Mouse (Mus musculus) kidney, embryonic 14.5 days (tissue): ENCODE measurements around the gene Csn1s1. TPM values are rescaled to one million over a fixed set of nuclear protein-coding genes. Genes with fewer than 3 reads are reported as not detected.

Source experiments
- ATAC-seq: fragments of 200-750 bp; cut with Nextera tagmentation; 2 replicates; pipeline ENCODE4 v1.8.0; 2017; ENCODE audit warnings: moderate number of reproducible peaks, mild to moderate bottlenecking, moderate TSS enrichment, moderate library complexity; ENCODE audit not compliant: low FRiP score, low TSS enrichment
- H3K27ac ChIP-seq: fragments of 300-500 bp; sonication (generic); 2 replicates; pipeline ENCODE4 v1.5.1; 2014; ENCODE audit warnings: low read depth, mild to moderate bottlenecking, low read length, moderate library complexity, mixed read lengths
- H3K27me3 ChIP-seq: fragments of 300-500 bp; sonication (generic); 2 replicates; pipeline ENCODE4 v1.6.1; 2014; ENCODE audit warnings: mild to moderate bottlenecking, low read length; ENCODE audit not compliant: control insufficient read depth, insufficient read depth
- H3K36me3 ChIP-seq: fragments of 300-500 bp; sonication (generic); 2 replicates; pipeline ENCODE4 v1.6.1; 2014; ENCODE audit warnings: low read length, mixed read lengths; ENCODE audit not compliant: control insufficient read depth, insufficient read depth
- H3K4me1 ChIP-seq: fragments of 300-500 bp; sonication (generic); 2 replicates; pipeline ENCODE4 v1.6.1; 2014; ENCODE audit warnings: low read length, mixed read lengths; ENCODE audit not compliant: control insufficient read depth, insufficient read depth
- H3K4me2 ChIP-seq: fragments of 300-500 bp; sonication (generic); replicated peaks from 2 replicates; pipeline ENCODE4 v1.6.1; 2014; ENCODE audit warnings: low read depth, mild to moderate bottlenecking, low read length
- H3K4me3 ChIP-seq: fragments of 300-500 bp; sonication (generic); 2 replicates; pipeline ENCODE4 v1.5.1; 2014; ENCODE audit warnings: mild to moderate bottlenecking, low read length
- H3K9ac ChIP-seq: fragments of 300-500 bp; sonication (generic); 2 replicates; pipeline ENCODE4 v1.6.1; 2014; ENCODE audit warnings: low read depth, mild to moderate bottlenecking, low read length, moderate library complexity
- H3K9me3 ChIP-seq: fragments of 300-500 bp; sonication (generic); 2 replicates; pipeline ENCODE4 v1.6.1; 2016; ENCODE audit warnings: low read length; ENCODE audit not compliant: control insufficient read depth
- WGBS: fragments of 180-500 bp; shearing (Covaris S2); extraction: QIAGEN DNeasy Blood & Tissue Kit; methylation state at CpG from one replicate; pipeline ENCODE4 v1.1.7; 2014; 5-methylcytosine and 5-hydroxymethylcytosine counted together
- polyA plus RNA-seq: library from polyadenylated mRNA; unstranded; fragments of >200 nt; fragmentation: Nextera tagmentation; extraction: Ambion mirVana; gene quantifications from 2 replicates; pipeline ENCODE4 v1.2.1, GENCODE M21; 2014

The Csn1s1 gene
- not detected in 2 replicates for polyA plus RNA-seq

DNA sequence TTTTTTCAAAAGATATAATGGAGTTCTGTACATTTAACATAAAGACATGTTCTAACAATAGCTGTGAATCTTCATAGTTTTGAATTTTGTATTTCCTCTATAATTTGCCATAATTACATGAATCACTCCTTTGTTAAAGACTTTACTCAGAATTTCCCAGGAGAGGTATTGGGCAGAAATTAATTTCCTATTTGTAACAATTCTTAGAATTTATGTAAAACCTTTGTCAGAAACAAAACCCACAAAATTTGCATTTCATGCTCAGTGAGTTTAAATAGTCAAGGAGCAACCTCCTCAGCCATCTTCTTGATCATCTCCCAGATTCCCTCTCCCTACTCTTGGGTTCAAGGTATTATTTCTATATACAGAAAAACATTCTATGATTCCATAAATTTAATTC lies at the start of gene Csn1s1:
Gene Csn1s1 (plus strand): TSS at position 301 of the 400 bp plus-strand sequence.
- Histone ChIP-seq H3K27ac (no peak within 1 kb of the TSS), H3K9ac (no peak within 1 kb of the TSS), H3K27me3 (no peaks in the 10 kb centered on the region), H3K4me1 (no peaks in the 10 kb centered on the region), H3K9me3 (no peaks in the 10 kb centered on the region), H3K36me3 (no peaks in the 10 kb centered on the region), H3K4me2 (no peak within 1 kb of the TSS), H3K4me3 (no peak within 1 kb of the TSS)
- no peak for ATAC-seq

DNA sequence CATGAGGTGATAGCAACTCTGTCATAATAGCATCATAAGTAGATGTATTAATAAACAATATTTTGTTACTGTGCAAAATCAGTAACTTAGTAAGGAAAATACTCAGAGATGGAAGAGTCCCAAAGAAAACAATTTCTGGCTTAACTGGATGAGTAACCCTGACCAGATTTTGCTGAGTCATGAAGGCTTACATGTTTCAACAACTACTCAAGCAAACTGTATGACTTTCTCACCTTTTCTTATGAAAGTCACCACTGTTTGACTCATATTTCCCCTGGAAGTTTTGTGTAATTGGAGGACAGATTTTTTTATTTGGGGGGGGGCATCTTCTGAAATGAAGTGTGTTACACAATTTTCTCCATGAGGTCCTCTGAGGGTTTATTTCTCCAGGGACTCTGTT lies 43.3 kb upstream of the Csn1s1 start:
- Histone ChIP-seq H3K4me2 (no peak overlapping the region), H3K9ac (no peak overlapping the region), H3K27ac (no peak overlapping the region), H3K9me3 (no peaks in the 10 kb centered on the region), H3K27me3 (no peaks in the 10 kb centered on the region), H3K4me1 (no peaks in the 10 kb centered on the region), H3K36me3 (no peaks in the 10 kb centered on the region), H3K4me3 (no peak overlapping the region)
- ATAC-seq, result no peak

DNA sequence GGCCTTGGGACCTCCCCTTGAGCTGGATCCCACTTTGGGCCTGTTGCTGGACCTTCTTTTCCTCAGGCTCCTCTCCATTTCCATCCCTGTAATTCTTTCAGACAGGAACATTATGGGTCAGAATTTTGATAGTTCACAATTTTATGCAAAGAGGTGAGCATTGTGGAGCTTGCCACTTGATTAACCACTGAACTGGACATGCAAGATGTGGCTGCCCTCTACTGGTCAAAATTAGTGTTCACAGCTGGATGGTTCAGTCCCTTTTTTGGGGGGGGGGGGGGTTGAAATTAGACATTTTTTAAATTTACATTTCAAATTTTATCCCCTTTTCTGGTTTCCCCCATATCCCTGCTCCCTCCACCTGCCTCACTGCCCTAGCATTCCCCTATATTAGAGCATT lies 23.2 kb upstream of the Csn1s1 start:
- Histone ChIP-seq H3K4me1 (no peaks in the 10 kb centered on the region), H3K9ac (no peak overlapping the region), H3K4me3 (no peak overlapping the region), H3K36me3 (no peaks in the 10 kb centered on the region), H3K9me3 (no peaks in the 10 kb centered on the region), H3K27ac (no peak overlapping the region), H3K27me3 (no peaks in the 10 kb centered on the region), H3K4me2 (no peak overlapping the region)
- peak; percentile 66; the same call in 1 of the 2 replicates for ATAC-seq

DNA sequence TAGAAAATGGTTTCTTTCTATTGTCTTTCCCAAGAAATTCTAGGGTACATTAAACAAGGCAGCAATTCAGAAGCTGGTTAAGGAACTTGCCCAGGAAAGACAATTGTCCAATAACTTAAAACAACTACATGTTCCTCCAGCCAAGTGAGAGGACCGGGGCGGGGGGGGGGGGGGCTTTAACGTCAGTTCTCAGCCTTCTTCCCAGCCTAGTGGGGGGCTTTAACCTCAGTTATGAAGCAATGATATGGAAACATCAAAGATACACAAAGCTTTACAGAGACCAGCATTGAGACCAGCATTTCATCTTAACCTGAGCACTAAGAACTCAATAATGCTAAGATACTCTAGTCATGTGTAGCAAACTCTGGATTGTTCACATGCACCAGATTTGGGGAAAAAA lies 33.5 kb downstream of the Csn1s1 start, which contains the start of gene Csn2:
Gene Csn2 (minus strand): TSS at position 101 of the 400 bp plus-strand sequence.
- Histone ChIP-seq H3K9ac (no peak within 1 kb of the TSS), H3K4me1 (no peaks in the 10 kb centered on the region), H3K4me2 (no peak within 1 kb of the TSS), H3K27me3 (no peaks in the 10 kb centered on the region), H3K9me3 (no peaks in the 10 kb centered on the region), H3K27ac (no peak within 1 kb of the TSS), H3K36me3 (no peaks in the 10 kb centered on the region), H3K4me3 (no peak within 1 kb of the TSS)
- no peak for ATAC-seq
- WGBS, result 82% methylated on average over 3 of the region's 3 CpGs

DNA sequence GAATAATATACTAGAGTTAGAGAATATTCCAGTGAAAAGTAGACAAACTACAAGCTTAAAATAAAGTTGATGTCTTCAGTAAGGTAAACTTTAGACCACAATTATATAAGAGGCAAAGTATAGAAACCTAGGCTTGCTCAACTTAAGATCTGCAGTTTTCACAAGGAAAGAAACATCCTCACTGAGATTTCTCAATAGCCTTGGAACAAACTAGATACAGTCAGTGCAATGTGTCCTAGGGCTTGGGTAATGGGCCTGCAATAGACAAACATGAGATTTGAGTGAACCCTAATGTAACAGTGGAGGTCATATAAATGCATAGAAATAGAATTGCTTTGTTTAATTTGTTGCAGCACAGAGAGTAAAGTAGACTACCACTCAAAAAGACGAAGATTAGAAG lies 39.9 kb downstream of the Csn1s1 start:
- Histone ChIP-seq H3K4me1 (no peaks in the 10 kb centered on the region), H3K27ac (no peak overlapping the region), H3K9ac (no peak overlapping the region), H3K27me3 (no peaks in the 10 kb centered on the region), H3K36me3 (no peaks in the 10 kb centered on the region), H3K9me3 (no peaks in the 10 kb centered on the region), H3K4me2 (no peak overlapping the region), H3K4me3 (no peak overlapping the region)
- no peak for ATAC-seq
- 77% methylated on average over 1 of the region's 1 CpGs for WGBS

Other genes with a start within 250 kb of the Csn1s1 start
- 0.43 and 2.6 TPM in 2 replicates for gene Ugt2b38, start 242.0 kb upstream of the Csn1s1 start, polyA plus RNA-seq
- gene Ugt2a2, start 183.9 kb upstream of the Csn1s1 start, polyA plus RNA-seq, result not detected in 2 replicates
- gene Gm43638, start 179.4 kb upstream of the Csn1s1 start, polyA plus RNA-seq, result not detected in 2 replicates
- not detected in 2 replicates for gene Ugt2a1, start 175.3 kb upstream of the Csn1s1 start, polyA plus RNA-seq
- 1.1 and 1.6 TPM in 2 replicates for gene Sult1b1, start 128.0 kb upstream of the Csn1s1 start, polyA plus RNA-seq
- 16.7 and 31.0 TPM in 2 replicates for gene Sult1d1, start 97.2 kb upstream of the Csn1s1 start, polyA plus RNA-seq
- 1.2 and 1.4 TPM in 2 replicates for gene Sult1e1, start 74.6 kb upstream of the Csn1s1 start, polyA plus RNA-seq
- not detected in 2 replicates for gene Csn2, start 33.4 kb downstream of the Csn1s1 start, polyA plus RNA-seq
- gene Csn1s2a, start 108.4 kb downstream of the Csn1s1 start, polyA plus RNA-seq, result not detected in 2 replicates
- gene Csn1s2b, start 141.9 kb downstream of the Csn1s1 start, polyA plus RNA-seq, result not detected in 2 replicates
- gene Prr27, start 159.5 kb downstream of the Csn1s1 start, polyA plus RNA-seq, result not detected in 2 replicates
- not detected in 2 replicates for gene Odam, start 218.8 kb downstream of the Csn1s1 start, polyA plus RNA-seq